Mouse (Mus musculus): ENCODE data around the gene Slc25a44.
"Not testable (repeated sequence)": the region's sequence is repeated elsewhere in the genome, so short reads cannot be mapped to it uniquely, and the experiment has no call there.

DNA sequence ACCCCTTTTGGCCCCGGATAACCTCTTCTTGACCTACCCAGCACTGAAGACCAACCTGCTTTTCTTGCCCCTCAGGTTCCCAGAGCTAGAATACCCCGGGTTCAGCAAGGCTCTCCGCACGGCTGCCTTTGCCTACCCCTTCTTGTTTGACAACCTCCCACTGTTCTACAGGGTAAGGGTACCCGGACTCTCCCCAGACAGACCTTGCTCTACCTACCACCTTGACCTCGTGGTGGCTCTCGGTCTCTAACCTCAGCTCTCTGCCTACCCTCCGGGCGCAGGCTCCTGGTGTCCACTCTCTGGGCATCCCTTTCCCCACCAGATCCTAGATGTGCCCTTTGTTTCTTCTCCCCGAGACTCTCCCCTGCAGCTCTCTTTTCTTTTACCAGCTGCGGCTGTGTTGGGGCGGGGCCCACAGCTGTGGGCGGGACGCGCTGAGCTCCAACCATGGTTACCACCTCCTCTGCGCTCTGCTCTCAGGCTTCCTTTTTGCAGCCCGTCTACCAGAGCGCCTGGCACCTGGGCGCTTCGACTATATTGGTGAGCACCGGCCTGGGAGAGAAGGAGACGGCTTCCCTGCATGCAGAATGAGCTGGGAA, 58.0 kb downstream of the Slc25a44 start:
- TF ChIP-seq CTCF (IDR thresholded peaks at IDR 0.05; ENCODE audit: borderline replicate concordance, insufficient read depth, low read depth, low read length); POLR2A (IDR thresholded peaks at IDR 0.05; ENCODE audit: borderline replicate concordance, insufficient read depth, low read length): not testable (repeated sequence)

Measured in cerebellum, adult 2 months (tissue).